Comparison of ENCODE assay signal across 8 mouse cellular contexts in the genomic region with DNA sequence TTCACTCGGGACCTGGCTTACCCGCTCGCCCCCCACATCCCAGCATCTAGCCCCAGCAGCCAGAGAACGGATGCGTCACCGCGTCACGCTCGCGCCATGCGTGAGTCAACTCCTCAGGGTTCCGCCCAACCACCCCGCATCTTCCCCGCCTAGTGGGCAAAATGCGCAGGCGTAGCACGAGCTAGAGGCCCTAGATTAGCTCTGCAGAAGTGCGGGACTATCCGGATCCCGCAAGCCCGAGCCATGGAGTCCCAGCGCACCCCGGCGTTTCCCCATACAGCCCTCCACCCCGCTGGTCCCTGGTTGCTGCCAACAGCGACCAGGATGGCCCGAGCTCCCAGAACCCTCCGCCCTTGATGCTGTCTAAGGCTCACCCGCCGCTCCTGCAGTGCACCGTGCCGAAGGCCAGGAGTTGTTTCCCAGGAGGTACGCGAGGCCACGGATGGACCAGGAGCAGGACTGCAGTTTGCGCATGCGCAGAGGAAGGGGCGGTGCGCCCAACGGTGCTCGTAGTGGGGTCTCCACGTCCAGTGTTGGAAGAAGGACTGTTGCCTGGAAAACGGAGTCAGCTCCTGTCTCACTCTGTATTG. TPM values are rescaled to one million over a fixed set of nuclear protein-coding genes. Genes with fewer than 3 reads are reported as not detected.
A peak's percentile ranks its signal among the peaks of the same experiment; 100 is the strongest.
DNase-seq lines count a peak whose midpoint lies in the region; ATAC-seq and TF ChIP-seq lines count a peak whose summit lies in the region.

TSS of gene Zfp248 (minus strand) at position 487 of the 590 bp plus-strand sequence.

- peak; percentile 98 for TF ChIP-seq POLR2A in testis, adult 2 months (IDR thresholded peaks at IDR 0.05; ENCODE audit: control insufficient read depth, low read depth, low read length)

- peak within 1 kb of the TSS; percentile 86 for H3K4me3 ChIP-seq in G1E (ENCODE audit: low read depth, low read length)
- peak within 1 kb of the TSS; percentile 87 for H3K4me3 ChIP-seq in forebrain, embryonic 15.5 days
- peak within 1 kb of the TSS; percentile 59 for H3K4me3 ChIP-seq in neural tube, embryonic 14.5 days (ENCODE audit: low read depth, low read length)
- peak within 1 kb of the TSS; percentile 99 for H3K4me3 ChIP-seq in testis, adult 2 months (ENCODE audit: control insufficient read depth, low read depth, low read length)

- no peak for TF ChIP-seq CTCF in G1E (IDR thresholded peaks at IDR 0.05; ENCODE audit: low read depth, low read length)
- TF ChIP-seq CTCF in testis, adult 2 months (IDR thresholded peaks at IDR 0.05; ENCODE audit: control insufficient read depth, insufficient read depth, insufficient replicate concordance, low read depth, low read length) = no peak

- H3K4me2 ChIP-seq in forebrain, embryonic 15.5 days (replicated peaks) = peak within 1 kb of the TSS; percentile 80
- H3K4me2 ChIP-seq in neural tube, embryonic 14.5 days (ENCODE audit: low read depth, low read length) = peak within 1 kb of the TSS; percentile 80

- WGBS in forebrain, embryonic 15.5 days = under 1% methylated on average over 43 of the region's 43 CpGs
- under 1% methylated on average over 43 of the region's 43 CpGs for WGBS in neural tube, embryonic 14.5 days

- peaks cover 23% of the 10 kb centered on the region for H3K4me1 ChIP-seq in G1E (ENCODE audit: insufficient read depth, low read depth, low read length)
- peaks cover 21% of the 10 kb centered on the region for H3K4me1 ChIP-seq in forebrain, embryonic 15.5 days
- H3K4me1 ChIP-seq in neural tube, embryonic 14.5 days (ENCODE audit: control insufficient read depth, insufficient read depth, low read length) = peaks cover 7% of the 10 kb centered on the region; the same call in 1 of the 2 replicates
- peaks cover 7% of the 10 kb centered on the region for H3K4me1 ChIP-seq in testis, adult 2 months (ENCODE audit: control insufficient read depth, insufficient read depth, low read length)

- H3K36me3 ChIP-seq in G1E (replicated peaks) = peaks cover 17% of the 10 kb centered on the region
- no peaks in the 10 kb centered on the region for H3K36me3 ChIP-seq in forebrain, embryonic 15.5 days
- no peaks in the 10 kb centered on the region; the same call in 1 of the 2 replicates for H3K36me3 ChIP-seq in neural tube, embryonic 14.5 days (ENCODE audit: control insufficient read depth, insufficient read depth, low read length)
- H3K36me3 ChIP-seq in testis, adult 2 months (ENCODE audit: control insufficient read depth, insufficient read depth, low read length) = no peaks in the 10 kb centered on the region

- H3K9me3 ChIP-seq in G1E (replicated peaks) = no peaks in the 10 kb centered on the region
- H3K9me3 ChIP-seq in forebrain, embryonic 15.5 days = no peaks in the 10 kb centered on the region
- no peaks in the 10 kb centered on the region for H3K9me3 ChIP-seq in neural tube, embryonic 14.5 days (ENCODE audit: control insufficient read depth, low read length)

- ATAC-seq in G1E (ENCODE audit: extremely low read depth, insufficient number of reproducible peaks, low FRiP score, poor library complexity, severe bottlenecking) = peak; percentile 96
- ATAC-seq in forebrain, embryonic 15.5 days (replicated peaks) = peak; percentile 99
- peak; percentile 99 for ATAC-seq in neural tube, embryonic 14.5 days (ENCODE audit: low read depth)

- peak within 1 kb of the TSS; percentile 99 for H3K27ac ChIP-seq in forebrain, embryonic 15.5 days (replicated peaks)
- peak within 1 kb of the TSS; percentile 96 for H3K27ac ChIP-seq in neural tube, embryonic 14.5 days (ENCODE audit: low read depth, low read length)
- H3K27ac ChIP-seq in testis, adult 2 months (ENCODE audit: control insufficient read depth, insufficient read depth, low read depth, low read length) = peak within 1 kb of the TSS; percentile 99

- intact Hi-C loops in heart, postnatal 25 days (cut with DNase I) = no loop called here

- H3K9ac ChIP-seq in forebrain, embryonic 15.5 days (replicated peaks) = peak within 1 kb of the TSS; percentile 95
- H3K9ac ChIP-seq in neural tube, embryonic 14.5 days (replicated peaks; ENCODE audit: low read depth, low read length) = peak within 1 kb of the TSS; percentile 72

- H3K27me3 ChIP-seq in G1E (ENCODE audit: insufficient read depth, low read length) = no peaks in the 10 kb centered on the region
- H3K27me3 ChIP-seq in forebrain, embryonic 15.5 days = no peaks in the 10 kb centered on the region
- no peaks in the 10 kb centered on the region for H3K27me3 ChIP-seq in neural tube, embryonic 14.5 days (ENCODE audit: control insufficient read depth, insufficient read depth, low read length)
- no peaks in the 10 kb centered on the region for H3K27me3 ChIP-seq in testis, adult 2 months (ENCODE audit: control insufficient read depth, insufficient read depth, low read length)

- DNase-seq in G1E (ENCODE audit: low spot score) = peak; percentile 76
- peak; percentile 95 for DNase-seq in cerebellum, adult 11-12 months
- peak; percentile 69 for DNase-seq in heart, postnatal 25 days (ENCODE audit: low spot score)
- peak; percentile 95 to 96 for DNase-seq in layer of hippocampus, adult 18-20 months (ENCODE audit: low spot score in 2 of 2)
- peak; percentile 83 to 88 for DNase-seq in lung, adult 18-20 months

RNA-seq across cellular contexts. Expression of gene Zfp248, which starts in this region (rescaled TPM):
- total RNA-seq in G1E (2014; fragmentation: Nextera tagmentation) = 12.3 and 12.7 TPM in 2 replicates
- total RNA-seq in G1E (2017) = 5.5 and 6.0 TPM in 2 replicates
- polyA plus RNA-seq in G1E (2012) = 0.58 and 0.65 TPM in 2 replicates
- polyA plus RNA-seq in forebrain, embryonic 15.5 days (2015; fragmentation: Nextera tagmentation; extraction: Ambion mirVana) = 15.0 and 16.1 TPM in 2 replicates
- 1 to 10 TPM; 2.1 to 2.5 TPM for total RNA-seq in heart, postnatal 25 days (2021)
- 10 to 100 TPM; 14.7 to 15.8 TPM for total RNA-seq in layer of hippocampus, adult 18-20 months (2021)
- 18.3 and 22.2 TPM in 2 replicates for polyA plus RNA-seq in neural tube, embryonic 14.5 days (2014; fragmentation: Nextera tagmentation; extraction: Ambion mirVana)
- 0.61 and 0.72 TPM in 2 replicates for polyA plus RNA-seq in testis, adult 2 months (2012; rRNA removed)

Comparison
In these comparisons a context has a peak if more than half of its experiments do, and no peak if none do; other contexts are left out.
1. Peak in every context shown above with its lines: DNase-seq, ATAC-seq, H3K4me3 ChIP-seq and H3K27ac ChIP-seq.